Mouse (Mus musculus): ENCODE measurements around the gene Iah1.
A peak's percentile ranks its signal among the peaks of the same experiment; 100 is the strongest.

Gene Iah1

DNA sequence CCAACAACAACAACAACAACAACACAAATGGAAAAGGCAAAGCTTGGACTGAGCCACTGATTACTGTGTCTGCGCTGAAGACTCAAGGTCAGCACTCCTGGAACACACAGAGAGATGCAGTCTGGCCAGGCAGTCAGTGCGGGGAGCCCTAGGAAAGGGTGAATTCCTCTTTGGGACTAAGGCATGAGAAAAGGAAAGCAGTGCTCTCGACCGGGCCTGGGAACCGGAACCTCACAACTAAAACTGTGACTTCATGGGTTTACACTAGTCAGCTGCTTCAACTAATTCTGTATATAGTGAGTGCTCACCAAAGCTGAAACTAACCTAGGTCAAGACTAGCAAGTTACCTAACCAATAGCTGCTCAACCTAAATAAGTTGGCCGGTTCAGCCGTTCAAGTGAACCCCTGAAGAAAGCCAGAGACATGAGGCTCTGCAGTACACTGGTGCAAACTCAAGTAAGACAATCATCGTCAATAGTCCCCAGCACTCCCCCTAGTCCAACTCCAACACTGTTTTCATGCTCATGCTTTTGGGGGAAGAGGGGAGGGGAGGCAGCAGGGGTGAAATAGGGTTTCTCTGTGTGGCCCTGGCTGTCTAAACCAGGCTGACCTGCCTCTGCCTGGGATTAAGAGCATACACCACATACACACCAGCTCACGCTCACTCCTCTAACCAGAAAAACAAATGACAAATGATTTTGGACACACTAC, 52.3 kb downstream of the Iah1 start:
- DNase-seq (ENCODE audit: low spot score in 2 of 2), result no peak

GRCm38 (mm10) chr12:21369087-21369410, 52.9 kb downstream of the Iah1 start:
- DNase-seq (ENCODE audit: low spot score in 2 of 2), result no peak

DNA sequence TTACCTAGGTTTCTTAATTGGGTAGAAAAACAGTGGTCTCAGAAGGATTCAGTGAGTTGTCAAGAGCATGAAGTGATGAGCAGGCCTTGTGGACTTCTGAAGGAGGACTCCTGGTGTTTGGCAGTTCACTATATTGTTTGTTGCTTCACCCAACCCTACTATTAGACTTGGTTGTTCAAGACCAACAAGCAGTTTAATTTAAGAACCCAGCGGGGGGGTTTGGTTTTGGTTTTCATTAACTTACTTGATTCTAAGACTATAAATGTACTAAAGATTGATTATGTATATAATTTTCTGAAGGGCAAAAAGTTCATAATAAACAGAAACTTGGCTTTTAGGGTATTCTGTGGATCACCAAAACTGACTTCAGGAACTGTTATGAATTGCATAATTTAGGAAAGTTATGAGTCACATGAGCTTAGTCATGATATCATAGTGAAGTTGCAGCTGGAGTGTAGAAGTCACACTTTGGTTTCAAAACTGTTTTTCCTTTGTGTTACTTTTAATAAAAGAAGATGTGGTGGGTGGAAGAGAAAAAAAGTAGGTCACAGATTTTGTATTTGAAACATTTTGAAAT, 53.9 kb downstream of the Iah1 start:
- no peak for DNase-seq (ENCODE audit: low spot score in 2 of 2)

GRCm38 (mm10) chr12:21373100-21373819, 57.1 kb downstream of the Iah1 start, which contains the start of gene Adam17:
TSS of gene Adam17 (minus strand) at chr12:21373632.
- DNase-seq (ENCODE audit: low spot score in 2 of 2), result peak; percentile 97

Measured in right cerebral cortex, postnatal 10 days (tissue).